In the genomic region with DNA sequence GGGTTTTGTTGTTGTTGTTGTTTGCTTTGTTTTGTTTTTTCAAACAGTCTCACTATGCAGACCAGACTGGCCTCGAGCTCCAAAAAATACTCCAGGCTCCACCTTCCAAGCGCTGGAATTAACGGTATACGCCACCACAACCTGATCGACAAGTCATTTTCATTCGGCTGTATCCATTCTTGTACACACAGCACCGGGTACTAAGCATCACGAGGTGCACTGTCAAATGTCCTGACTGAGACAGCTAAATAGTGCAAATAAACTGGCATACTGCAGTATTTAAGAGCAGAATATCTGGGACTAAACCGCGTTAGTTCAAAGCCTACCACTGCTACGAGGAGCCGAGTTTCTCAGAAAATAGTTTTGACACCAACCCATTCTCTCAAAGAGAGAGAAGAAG, we compare ENCODE assay signal across 8 mouse cellular contexts. TPM values are rescaled to one million over a fixed set of nuclear protein-coding genes. Genes with fewer than 3 reads are reported as not detected.
DNase-seq lines count a peak whose midpoint lies in the region; ATAC-seq and TF ChIP-seq lines count a peak whose summit lies in the region.

No protein-coding gene starts in this region.

- TF ChIP-seq CTCF in hindbrain, postnatal 0 days (IDR thresholded peaks at IDR 0.05; ENCODE audit: low read depth), result no peak

- H3K27me3 ChIP-seq in hindbrain, postnatal 0 days (ENCODE audit: insufficient read depth, low read length), result no peaks in the 10 kb centered on the region

- H3K4me1 ChIP-seq in hindbrain, postnatal 0 days (ENCODE audit: insufficient read depth, low read length), result no peaks in the 10 kb centered on the region

- peak; percentile 24 for ATAC-seq in frontal cortex, adult (ENCODE audit: low TSS enrichment)
- ATAC-seq in hindbrain, postnatal 0 days, result peak; percentile 22
- 0 out of 2 replicates have a peak, but pooled peaks have one; percentile 2 for ATAC-seq in monocyte, adult 5-6 weeks (replicated peaks; ENCODE audit: insufficient number of reproducible peaks, low FRiP score, low TSS enrichment, poor library complexity, severe bottlenecking)

- H3K9ac ChIP-seq in hindbrain, postnatal 0 days (replicated peaks; ENCODE audit: low read length), result peak overlapping the region; percentile 64

- no peaks in the 10 kb centered on the region for H3K9me3 ChIP-seq in hindbrain, postnatal 0 days (ENCODE audit: low read length)

- H3K4me2 ChIP-seq in hindbrain, postnatal 0 days (ENCODE audit: low read depth, low read length), result peak overlapping the region; percentile 85

- H3K4me3 ChIP-seq in hindbrain, postnatal 0 days (ENCODE audit: low read length), result peak overlapping the region; percentile 67

- DNase-seq in frontal cortex, postnatal 10 days (ENCODE audit: low spot score in 2 of 2), result no peak
- peak; percentile 54 for DNase-seq in 3T3-L1 (ENCODE audit: low read depth, low spot score)
- DNase-seq in c-Kit-positive CD71-positive TER-119-positive erythroid progenitor cells, embryonic 14.5 days (ENCODE audit: low spot score), result peak; percentile 40
- peak; percentile 32 for DNase-seq in hindbrain, postnatal 0 days (ENCODE audit: low spot score)
- no peak for DNase-seq in right cerebral cortex, adult 18-20 months
- no peak for DNase-seq in layer of hippocampus, adult 8-10 months (ENCODE audit: low spot score in 2 of 2)

- peak overlapping the region; percentile 57 for H3K27ac ChIP-seq in hindbrain, postnatal 0 days

- WGBS in hindbrain, postnatal 0 days, result 0% methylated on average over 12 of the region's 12 CpGs

- peaks cover 8% of the 10 kb centered on the region; the same call in 1 of the 2 replicates for H3K36me3 ChIP-seq in hindbrain, postnatal 0 days (ENCODE audit: insufficient read depth, low read length)

RNA-seq across cellular contexts. Expression of a gene that starts 0.6 kb away (rescaled TPM):
- total RNA-seq in hindbrain, postnatal 0 days (2014; rRNA removed), result 36.5 and 50.2 TPM in 2 replicates
- 12.6 and 12.8 TPM in 2 replicates for polyA plus RNA-seq in hindbrain, postnatal 0 days (2015; fragmentation: Nextera tagmentation; extraction: Ambion mirVana)
- 25.1 to 46.8 TPM (median 32.7 TPM) in 3 replicates for total RNA-seq in monocyte, adult 5-6 weeks (2017)
- 10 to 100 TPM; 34.9 to 45.8 (median 37.0) TPM for total RNA-seq in layer of hippocampus, adult 8-10 months (2022)

RNA-seq across cellular contexts. Expression of a gene that starts 37.0 kb away (rescaled TPM):
- 254 and 296 TPM in 2 replicates for total RNA-seq in hindbrain, postnatal 0 days (2014; rRNA removed)
- polyA plus RNA-seq in hindbrain, postnatal 0 days (2015; fragmentation: Nextera tagmentation; extraction: Ambion mirVana), result 208 and 210 TPM in 2 replicates
- 252 to 314 TPM (median 306 TPM) in 3 replicates for total RNA-seq in monocyte, adult 5-6 weeks (2017)
- total RNA-seq in layer of hippocampus, adult 8-10 months (2022), result 100 to 1,000 TPM; 280 to 296 (median 288) TPM

Comparison
In these comparisons a context has a peak if more than half of its experiments do, and no peak if none do; other contexts are left out.
1. DNase-seq: peak in 3T3-L1 (single experiment), c-Kit-positive CD71-positive TER-119-positive erythroid progenitor cells, embryonic 14.5 days (single experiment) and hindbrain, postnatal 0 days (single experiment); none in frontal cortex, postnatal 10 days (0 of 2), right cerebral cortex, adult 18-20 months (single experiment) and layer of hippocampus, adult 8-10 months (0 of 2).
2. Peak in every context shown above with its lines, with median percentiles within 50 percentile points of each other: ATAC-seq.